Mouse (Mus musculus): ENCODE results near the gene Gpr25.
A peak's percentile ranks its signal among the peaks of the same experiment; 100 is the strongest.

Gpr25 gene

DNA sequence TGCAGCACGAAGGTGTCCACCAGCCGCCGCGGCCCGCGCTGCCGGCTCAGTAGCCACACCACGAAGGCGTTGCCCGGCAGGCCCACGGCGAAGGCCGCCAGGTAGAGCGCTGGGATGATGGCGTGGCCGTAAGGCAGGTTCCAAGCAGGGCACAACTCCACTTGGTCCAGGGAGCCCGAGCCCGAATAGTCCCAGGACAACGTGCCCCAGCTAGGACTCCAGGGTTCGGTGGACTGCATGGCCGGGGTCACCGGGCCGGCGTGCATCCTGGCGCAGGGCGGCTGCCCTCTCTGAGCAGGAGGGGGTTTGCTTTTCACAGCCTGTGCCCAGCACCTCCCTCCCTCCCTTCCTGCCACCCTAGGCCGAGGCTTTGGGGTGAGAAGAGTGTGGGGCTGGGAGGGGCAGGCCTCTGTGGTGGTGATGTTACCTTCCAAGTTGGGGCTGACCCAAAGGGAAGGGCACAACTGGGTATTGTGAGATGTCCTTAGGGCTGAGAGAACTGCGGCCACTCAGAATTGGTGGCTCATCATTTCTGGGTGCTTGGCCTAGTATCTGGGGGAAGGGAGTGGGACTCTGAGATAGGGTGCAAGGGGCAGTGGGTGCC lies at the start of gene Gpr25:
Gpr25 (minus strand) TSS at position 239 of the 604 bp plus-strand sequence.
- no peak for DNase-seq (ENCODE audit: low spot score)

DNA sequence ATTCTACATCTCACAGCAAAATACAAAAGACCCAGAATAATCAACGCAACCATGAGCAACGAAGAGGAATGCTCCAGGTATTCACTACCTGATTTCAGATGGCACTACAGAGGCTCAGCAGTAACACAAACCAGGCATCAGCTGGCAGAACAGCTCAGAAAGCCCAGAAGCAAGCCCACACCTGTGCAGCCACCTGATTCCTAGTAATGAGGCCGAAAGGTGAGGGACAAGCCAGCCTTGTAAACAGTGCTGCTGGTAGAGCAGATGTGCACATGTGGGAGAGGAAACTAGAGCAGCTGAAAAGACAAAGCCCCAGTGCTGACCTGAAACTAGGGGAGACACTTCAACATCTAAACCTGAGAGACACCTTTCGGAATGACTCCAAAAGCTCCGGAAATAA lies 48.5 kb upstream of the Gpr25 start:
- no peak for DNase-seq (ENCODE audit: low spot score)

DNA sequence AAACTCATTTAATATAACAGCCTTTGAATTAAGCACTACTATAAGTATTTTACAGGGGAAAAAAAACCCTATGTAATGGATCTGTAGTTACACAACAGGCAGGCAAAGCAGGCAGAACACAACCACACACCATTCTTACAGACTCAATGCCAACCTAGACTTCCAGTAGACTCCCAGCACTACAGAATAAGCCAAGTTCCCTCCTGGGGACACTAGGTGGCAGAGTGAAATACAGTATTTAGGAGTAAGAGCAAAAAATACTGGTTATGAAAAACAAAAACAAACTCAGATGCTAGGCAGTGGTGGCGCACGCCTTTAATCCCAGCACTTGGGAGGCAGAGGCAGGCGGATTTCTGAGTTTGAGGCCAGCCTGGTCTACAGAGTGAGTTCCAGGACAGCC lies 45.8 kb upstream of the Gpr25 start:
- no peak for DNase-seq (ENCODE audit: low spot score)

DNA sequence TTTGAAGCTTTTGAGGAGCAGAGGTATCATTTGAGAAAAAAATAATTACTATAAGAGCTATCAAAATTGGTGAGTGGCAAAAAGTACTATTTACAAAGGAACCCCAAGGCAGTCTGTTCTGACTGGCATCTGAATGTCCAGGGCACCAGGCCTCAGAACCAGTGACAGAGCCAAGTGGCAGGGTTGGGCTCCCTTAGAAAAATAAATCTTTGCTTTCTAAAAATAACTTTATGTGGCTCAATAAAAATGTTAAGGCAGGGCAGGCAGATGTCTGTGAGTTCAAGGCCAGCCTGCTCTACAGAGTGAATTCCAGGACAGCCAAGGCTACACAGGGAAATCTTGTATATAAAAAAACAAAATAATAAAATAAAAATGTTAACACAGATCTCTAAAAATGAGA lies 33.3 kb upstream of the Gpr25 start:
- DNase-seq (ENCODE audit: low spot score), result no peak

DNA sequence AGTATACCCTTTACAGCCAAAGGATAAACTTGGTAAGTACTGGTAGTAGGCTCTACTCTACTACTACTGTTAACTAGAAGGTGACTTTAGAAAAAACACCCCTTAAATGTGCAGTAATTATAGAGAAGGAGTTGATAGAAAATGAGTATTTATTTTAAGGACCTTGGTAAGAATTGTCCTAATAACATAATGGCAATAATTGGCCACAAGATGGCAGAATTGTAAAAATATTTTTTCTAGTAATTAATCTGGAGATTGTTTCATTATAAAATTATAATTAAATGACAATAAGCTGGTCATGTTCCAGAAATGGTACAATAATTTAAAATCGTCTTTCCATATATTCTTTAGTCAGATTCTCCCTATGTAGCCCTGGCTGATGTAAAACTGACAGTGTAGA lies 29.1 kb upstream of the Gpr25 start:
- DNase-seq (ENCODE audit: low spot score), result no peak

- no peak for DNase-seq (ENCODE audit: low spot score)
These were observed 16.7 kb upstream of the Gpr25 start for GRCm38 (mm10) chr1:136277366-136277765.

DNA sequence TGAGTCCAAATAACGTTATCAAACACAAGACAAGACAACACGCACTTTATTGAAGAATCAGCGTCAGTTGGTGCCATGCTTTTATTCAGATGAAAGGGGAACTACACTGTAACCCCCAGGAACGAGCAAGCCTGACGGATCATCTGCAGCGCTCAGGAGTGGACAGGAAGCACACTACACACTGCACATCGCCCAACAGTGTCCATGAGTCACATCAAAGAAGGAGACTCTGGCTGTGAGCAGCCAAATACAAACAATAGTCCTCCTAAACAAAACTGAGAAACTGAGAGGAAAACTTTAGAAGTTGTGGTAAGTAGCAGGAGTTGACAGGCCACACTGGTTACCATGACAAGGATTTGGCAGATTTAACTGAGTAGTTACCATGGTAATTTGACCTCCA lies 7.6 kb upstream of the Gpr25 start:
- DNase-seq (ENCODE audit: low spot score), result no peak

DNA sequence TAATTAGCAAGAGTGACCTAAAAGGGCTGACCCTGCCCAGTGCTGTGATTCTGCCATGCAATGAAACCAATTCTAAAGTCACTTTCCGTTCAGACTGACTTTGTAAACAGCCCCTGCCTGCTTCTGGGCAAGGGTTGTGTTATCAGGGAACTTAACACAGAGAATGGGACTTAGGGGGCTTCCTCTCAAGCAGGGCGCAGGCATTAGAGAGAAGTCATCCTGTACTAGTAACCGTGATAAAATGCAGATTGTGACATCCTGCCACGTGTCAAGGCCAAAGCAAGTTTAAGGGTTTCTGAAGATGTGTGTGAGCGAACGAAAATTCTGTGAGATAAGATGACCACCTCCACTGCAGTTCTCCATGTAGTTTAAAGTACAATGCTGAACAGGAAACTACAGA lies 5.5 kb upstream of the Gpr25 start:
- DNase-seq (ENCODE audit: low spot score), result no peak

DNA sequence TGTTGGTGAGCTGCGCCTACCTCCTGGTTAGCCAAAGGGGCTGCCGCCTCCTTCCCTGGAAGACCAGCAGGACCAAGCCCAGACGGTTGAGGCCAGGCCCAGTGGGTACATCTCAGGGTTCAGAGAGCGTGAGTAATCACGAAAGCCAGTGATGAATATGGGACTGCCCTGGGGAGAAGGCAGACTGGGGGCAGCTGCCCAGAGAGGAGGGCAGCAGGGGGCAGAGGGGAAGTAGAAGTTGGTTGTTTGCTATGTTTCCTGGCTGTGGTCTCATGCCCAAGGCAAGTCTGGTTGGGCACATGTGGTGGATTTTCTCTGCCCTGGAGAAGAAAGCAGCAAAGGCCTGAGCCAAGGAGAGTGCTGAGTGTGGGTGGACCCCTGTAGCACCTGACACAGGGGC lies 2.7 kb upstream of the Gpr25 start:
- no peak for DNase-seq (ENCODE audit: low spot score)

GRCm38 (mm10) chr1:136259893-136260634 lies 609 bp downstream of the Gpr25 start:
- DNase-seq (ENCODE audit: low spot score), result peak; percentile 28

GRCm38 (mm10) chr1:136259543-136259892 lies 1.2 kb downstream of the Gpr25 start:
- no peak for DNase-seq (ENCODE audit: low spot score)

DNA sequence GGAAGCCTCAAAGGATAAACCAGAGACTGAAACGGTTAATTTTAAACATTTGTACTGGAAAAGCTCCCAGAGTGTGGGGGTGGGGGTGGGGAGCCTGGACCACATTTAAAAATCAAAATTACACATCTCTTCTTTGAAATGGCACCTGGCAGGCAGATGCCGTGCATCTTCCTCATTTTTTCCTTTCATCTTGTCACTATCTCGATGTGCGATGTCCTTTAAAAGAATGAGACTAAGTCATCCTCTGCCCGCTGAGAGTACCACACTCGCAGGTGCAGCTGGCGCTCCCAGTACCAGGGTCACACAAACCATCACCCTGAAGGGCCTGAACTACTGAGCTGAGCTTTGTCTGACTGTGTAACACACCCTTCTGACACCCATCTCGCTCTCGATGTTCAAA lies 2.2 kb downstream of the Gpr25 start:
- DNase-seq (ENCODE audit: low spot score), result no peak

DNA sequence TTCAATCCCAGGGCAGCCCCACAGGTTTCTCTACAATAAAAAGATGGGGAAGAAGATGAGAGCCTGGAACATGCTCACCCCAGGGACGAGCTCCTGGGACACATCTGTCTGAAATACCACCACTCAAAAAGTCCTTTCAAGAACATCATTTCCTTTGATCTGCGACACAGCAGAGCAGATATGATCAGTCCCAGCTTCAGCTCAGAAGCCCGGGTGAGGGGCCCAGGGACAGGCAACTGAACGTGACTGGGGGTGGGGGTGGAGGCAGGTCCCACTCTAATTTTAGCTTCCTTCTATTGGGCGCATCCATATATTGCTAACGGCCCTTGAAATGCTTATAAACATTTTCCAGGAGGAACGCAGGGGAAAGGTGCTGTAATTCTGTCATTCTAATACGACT lies 5.0 kb downstream of the Gpr25 start:
- no peak for DNase-seq (ENCODE audit: low spot score)

DNA sequence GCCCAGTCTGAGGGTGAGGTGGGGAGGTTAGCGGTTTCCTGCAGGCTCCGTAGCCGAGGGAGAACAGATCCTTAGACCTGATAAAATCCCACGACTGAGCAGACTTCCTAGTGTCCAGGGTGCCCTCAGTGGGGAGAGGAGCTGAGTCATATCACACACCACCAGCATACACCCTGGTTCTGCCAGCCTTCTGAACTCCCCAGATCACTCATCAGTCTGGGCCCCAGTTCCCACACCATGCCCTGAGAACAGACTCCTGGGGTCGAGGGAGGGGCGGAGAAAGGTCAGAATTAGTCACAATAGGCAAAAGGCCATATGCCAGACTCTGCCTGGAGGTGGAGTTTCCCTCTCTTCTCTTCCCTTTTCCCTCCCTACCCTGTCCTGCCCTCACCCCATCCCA lies 5.5 kb downstream of the Gpr25 start:
- no peak for DNase-seq (ENCODE audit: low spot score)

GRCm38 (mm10) chr1:136254503-136255065 lies 6.1 kb downstream of the Gpr25 start:
- DNase-seq (ENCODE audit: low spot score), result no peak

- DNase-seq (ENCODE audit: low spot score), result no peak
These were observed 7.2 kb downstream of the Gpr25 start for GRCm38 (mm10) chr1:136253472-136253871.

DNA sequence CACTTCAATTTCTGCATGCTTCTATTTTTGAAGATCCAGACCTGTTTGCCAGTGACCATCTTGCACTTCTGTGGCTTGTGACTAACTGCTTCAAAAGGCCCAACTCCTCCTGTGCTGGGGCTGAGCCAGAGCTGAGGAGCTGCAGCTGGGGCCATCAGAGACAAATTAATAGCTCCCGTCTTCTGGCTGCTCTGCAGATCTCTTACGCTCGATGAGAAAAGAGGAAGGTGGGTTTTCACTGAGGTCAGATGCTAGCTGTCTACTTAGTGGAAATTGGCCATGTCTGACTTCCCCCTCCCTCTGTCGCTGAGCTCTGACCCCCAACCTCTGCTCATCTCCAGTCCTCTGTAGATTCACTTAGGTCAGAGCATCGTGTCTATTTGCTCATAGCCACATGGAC lies 11.0 kb downstream of the Gpr25 start:
- no peak for DNase-seq (ENCODE audit: low spot score)

DNA sequence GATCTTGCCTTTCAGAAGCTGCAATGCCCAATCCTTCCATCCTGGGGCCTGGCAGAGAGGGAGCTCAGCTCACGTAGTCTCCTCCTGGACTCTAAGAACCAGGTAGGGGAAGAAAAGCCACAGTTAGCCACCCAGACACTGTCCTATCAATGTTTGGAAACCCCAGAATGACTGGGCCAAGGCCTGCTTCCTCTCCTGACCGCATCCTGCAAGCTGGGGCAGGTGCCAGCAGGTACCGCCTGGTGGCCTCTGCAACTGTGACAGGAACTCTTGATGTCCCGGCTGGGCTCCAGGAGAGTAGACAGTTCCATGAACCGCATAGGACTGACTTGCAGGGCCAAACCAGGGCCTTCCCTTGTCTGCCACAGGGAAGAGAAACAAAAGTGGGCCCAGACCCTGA lies 13.3 kb downstream of the Gpr25 start:
- DNase-seq (ENCODE audit: low spot score), result no peak

- no peak for DNase-seq (ENCODE audit: low spot score)
These were observed 16.2 kb downstream of the Gpr25 start for GRCm38 (mm10) chr1:136244469-136244868.

DNA sequence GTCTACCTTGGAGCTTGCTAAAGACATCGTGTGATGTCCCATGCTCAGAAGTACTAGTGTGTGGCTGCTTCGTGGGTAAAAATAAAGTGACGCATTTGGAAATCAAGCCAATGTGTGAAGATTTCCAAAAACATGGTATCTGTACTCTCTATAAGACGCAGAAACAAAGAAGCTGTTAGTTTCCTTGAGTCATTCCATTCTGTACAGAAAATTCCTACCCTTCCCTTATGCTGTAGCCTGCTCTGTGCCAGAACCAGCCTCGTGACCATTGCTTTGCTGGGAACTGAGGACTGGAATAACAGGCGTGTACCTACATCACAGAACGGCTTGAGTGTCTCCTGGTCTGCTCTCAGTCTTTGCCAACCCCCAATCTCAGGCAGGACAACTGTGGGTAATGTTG lies 18.9 kb downstream of the Gpr25 start:
- no peak for DNase-seq (ENCODE audit: low spot score)

GRCm38 (mm10) chr1:136238495-136238894 lies 22.2 kb downstream of the Gpr25 start:
- DNase-seq (ENCODE audit: low spot score), result no peak

GRCm38 (mm10) chr1:136234595-136235092 lies 26.0 kb downstream of the Gpr25 start:
- DNase-seq (ENCODE audit: low spot score), result no peak

GRCm38 (mm10) chr1:136233892-136234594 lies 26.6 kb downstream of the Gpr25 start, which contains the start of gene Inava:
Gene Inava, minus strand, starts transcription at chr1:136234264.
- no peak for DNase-seq (ENCODE audit: low spot score)

All from ovary, adult 18-20 months (tissue).